Mouse (Mus musculus) heart, embryonic 14.5 days (tissue): ENCODE results near the gene Slc10a6. TPM values are rescaled to one million over a fixed set of nuclear protein-coding genes. Genes with fewer than 3 reads are reported as not detected.

Experiments used
- polyA plus RNA-seq: library from polyadenylated mRNA; unstranded; fragments of >200 nt; fragmentation: Nextera tagmentation; extraction: Ambion mirVana; gene quantifications from 2 replicates; pipeline ENCODE4 v1.2.1, GENCODE M21; 2014

The Slc10a6 gene
- polyA plus RNA-seq, 1 experiment from 2014 or later = 0.76 TPM

Other genes starting within 250 kb of the Slc10a6 start
- 8.5 and 9.3 TPM in 2 replicates for gene Ptpn13, start 204.2 kb downstream of the Slc10a6 start, polyA plus RNA-seq
- gene 1700016H13Rik, start 26.6 kb upstream of the Slc10a6 start, polyA plus RNA-seq = 0.26 TPM in 1 of 2 replicates, not detected in the other
- 9.9 and 10.6 TPM in 2 replicates for gene Aff1, start 63.0 kb upstream of the Slc10a6 start, polyA plus RNA-seq